In the genomic region with DNA sequence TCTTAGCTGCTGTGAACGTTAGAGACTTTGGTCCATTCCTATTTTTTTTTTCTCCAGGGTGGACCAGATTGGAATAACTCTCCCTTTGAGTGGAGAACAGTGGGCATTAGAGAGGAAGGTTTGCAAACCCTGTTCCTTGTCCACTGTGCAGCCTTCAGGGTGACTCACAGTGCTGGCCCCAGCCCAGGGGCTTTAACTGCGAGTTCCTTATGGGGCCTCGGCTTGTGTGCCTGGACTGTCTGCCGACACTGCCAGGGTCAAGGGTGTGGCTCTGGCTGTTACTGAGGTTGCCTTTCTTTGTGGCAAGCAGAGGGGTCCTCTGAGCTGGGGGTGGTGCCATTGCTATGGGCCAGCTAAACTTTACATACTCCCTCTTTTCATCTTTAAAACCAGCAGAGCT, we compare ENCODE assay signal across 11 mouse cellular contexts. TPM values are rescaled to one million over a fixed set of nuclear protein-coding genes. Genes with fewer than 3 reads are reported as not detected.
DNase-seq lines count a peak whose midpoint lies in the region; ATAC-seq and TF ChIP-seq lines count a peak whose summit lies in the region.
"Had no signal": no experiment of that assay in that cellular context is flagged by ENCODE, and none has a peak within 500 bp of the region (broad histone marks: within the 10 kb centered on the region; RNA-seq: fewer than 3 reads in every experiment).

No protein-coding gene starts in this region.

- H3K4me2 ChIP-seq in kidney, postnatal 0 days (ENCODE audit: low read length) = no peak overlapping the region
- no peak overlapping the region for H3K4me2 ChIP-seq in midbrain, embryonic 14.5 days (ENCODE audit: low read length)
- no peak overlapping the region for H3K4me2 ChIP-seq in midbrain, embryonic 15.5 days
- H3K4me2 ChIP-seq: forebrain, embryonic 13.5 days had no signal

- no peak for DNase-seq in kidney, postnatal 0 days (ENCODE audit: low spot score)
- DNase-seq in kidney, postnatal 14 days = no peak
- peak; percentile 87 for DNase-seq in NIH3T3 (ENCODE audit: low read depth)
- peak; percentile 29 to 33 for DNase-seq in heart, postnatal 36 days
- no peak for DNase-seq in midbrain, embryonic 14.5 days
- DNase-seq in layer of hippocampus, postnatal 36 days = no peak

- no peak for TF ChIP-seq CTCF in kidney, postnatal 0 days (IDR thresholded peaks at IDR 0.05; ENCODE audit: low read depth)
- no peak for TF ChIP-seq CTCF in bone marrow macrophage, adult 2 months (IDR thresholded peaks at IDR 0.05; ENCODE audit: low read depth, low read length)

- 0 out of 2 replicates have a peak overlapping the region, but pooled peaks have one; percentile 8 for H3K27ac ChIP-seq in kidney, postnatal 0 days
- 0 out of 2 replicates have a peak overlapping the region, but pooled peaks have one; percentile 5 for H3K27ac ChIP-seq in bone marrow macrophage, adult 2 months (ENCODE audit: insufficient read depth, low read depth, low read length)
- H3K27ac ChIP-seq in midbrain, embryonic 14.5 days (replicated peaks; ENCODE audit: low read depth, low read length) = no peak overlapping the region
- no peak overlapping the region for H3K27ac ChIP-seq in midbrain, embryonic 15.5 days
- H3K27ac ChIP-seq: forebrain, embryonic 13.5 days had no signal

- 63% methylated on average over 4 of the region's 4 CpGs for WGBS in kidney, postnatal 0 days
- 80% methylated on average over 4 of the region's 4 CpGs for WGBS in midbrain, embryonic 14.5 days
- WGBS in midbrain, embryonic 15.5 days = 68% methylated on average over 4 of the region's 4 CpGs

- H3K4me3 ChIP-seq in kidney, postnatal 0 days (replicated peaks; ENCODE audit: low read depth, low read length) = no peak overlapping the region
- H3K4me3 ChIP-seq in bone marrow macrophage, adult 2 months (ENCODE audit: insufficient read depth, low read length) = no peak overlapping the region
- H3K4me3 ChIP-seq in midbrain, embryonic 14.5 days (replicated peaks; ENCODE audit: low read depth, low read length) = no peak overlapping the region
- H3K4me3 ChIP-seq in midbrain, embryonic 15.5 days = no peak overlapping the region
- H3K4me3 ChIP-seq: forebrain, embryonic 13.5 days had no signal

- H3K9ac ChIP-seq in kidney, postnatal 0 days (ENCODE audit: low read depth, low read length) = no peak overlapping the region
- no peak overlapping the region for H3K9ac ChIP-seq in midbrain, embryonic 14.5 days (replicated peaks; ENCODE audit: low read length)
- H3K9ac ChIP-seq in midbrain, embryonic 15.5 days = no peak overlapping the region
- H3K9ac ChIP-seq: forebrain, embryonic 13.5 days had no signal

- H3K4me1 ChIP-seq in kidney, postnatal 0 days (replicated peaks; ENCODE audit: insufficient read depth, low read length) = peaks cover 2% of the 10 kb centered on the region; the same call in 1 of the 2 replicates
- peaks cover 50% of the 10 kb centered on the region for H3K4me1 ChIP-seq in bone marrow macrophage, adult 2 months (ENCODE audit: control insufficient read depth, insufficient read depth, low read length)
- peaks cover 5% of the 10 kb centered on the region for H3K4me1 ChIP-seq in midbrain, embryonic 14.5 days (ENCODE audit: control insufficient read depth, insufficient read depth, low read length)
- peaks cover 16% of the 10 kb centered on the region for H3K4me1 ChIP-seq in midbrain, embryonic 15.5 days

- intact Hi-C loops in heart, postnatal 36 days (cut with DNase I) = loop anchor here (2.0 to 5.0 kb wide), 2 partner anchors 34 to 106 kb away; no protein-coding TSS in a partner anchor

- ATAC-seq in kidney, postnatal 0 days (replicated peaks; ENCODE audit: low FRiP score, low read depth) = no peak
- ATAC-seq in midbrain, embryonic 14.5 days (ENCODE audit: low FRiP score, low TSS enrichment) = no peak
- ATAC-seq in midbrain, embryonic 15.5 days (replicated peaks) = no peak

- no peak for TF ChIP-seq POLR2A in bone marrow macrophage, adult 2 months (IDR thresholded peaks at IDR 0.05; ENCODE audit: borderline replicate concordance, low read depth, low read length)

- no peaks in the 10 kb centered on the region for H3K9me3 ChIP-seq in kidney, postnatal 0 days (replicated peaks; ENCODE audit: low read length)
- no peaks in the 10 kb centered on the region for H3K9me3 ChIP-seq in midbrain, embryonic 14.5 days (ENCODE audit: control insufficient read depth, low read length)
- H3K9me3 ChIP-seq in midbrain, embryonic 15.5 days = no peaks in the 10 kb centered on the region
- H3K9me3 ChIP-seq: forebrain, embryonic 13.5 days; G1E had no signal

- no peaks in the 10 kb centered on the region for H3K27me3 ChIP-seq in kidney, postnatal 0 days (ENCODE audit: insufficient read depth, low read length)
- no peaks in the 10 kb centered on the region for H3K27me3 ChIP-seq in midbrain, embryonic 14.5 days (ENCODE audit: control insufficient read depth, insufficient read depth, low read length)
- H3K27me3 ChIP-seq in midbrain, embryonic 15.5 days (replicated peaks) = no peaks in the 10 kb centered on the region
- H3K27me3 ChIP-seq: forebrain, embryonic 13.5 days had no signal

- H3K36me3 ChIP-seq in kidney, postnatal 0 days (ENCODE audit: insufficient read depth, low read length) = peaks cover 3% of the 10 kb centered on the region; the same call in 1 of the 2 replicates
- H3K36me3 ChIP-seq in midbrain, embryonic 14.5 days (ENCODE audit: control insufficient read depth, insufficient read depth, low read length) = peaks cover 31% of the 10 kb centered on the region
- H3K36me3 ChIP-seq in midbrain, embryonic 15.5 days (replicated peaks) = peaks cover 6% of the 10 kb centered on the region

RNA-seq across cellular contexts. Expression of gene Wrb, which starts 5.8 kb away (rescaled TPM):
- polyA plus RNA-seq in kidney, postnatal 0 days (2015; fragmentation: Nextera tagmentation; extraction: Ambion mirVana) = 47.8 and 55.9 TPM in 2 replicates
- 11.0 and 12.8 TPM in 2 replicates for polyA plus RNA-seq in bone marrow macrophage, adult 2 months (2012; ENCODE audit: insufficient read depth, insufficient read length, missing spikeins)
- 10 to 100 TPM; 14.3 to 15.5 TPM for total RNA-seq in heart, postnatal 36 days (2021)
- 229 and 232 TPM in 2 replicates for polyA plus RNA-seq in midbrain, embryonic 14.5 days (2014; fragmentation: Nextera tagmentation; extraction: Ambion mirVana)
- 217 and 221 TPM in 2 replicates for polyA plus RNA-seq in midbrain, embryonic 15.5 days (2015; fragmentation: Nextera tagmentation; extraction: Ambion mirVana)
- total RNA-seq in layer of hippocampus, postnatal 36 days (2021) = 10 to 100 TPM; 70.8 to 73.3 TPM

RNA-seq across cellular contexts. Expression of gene Hmgn1, which starts 23.5 kb away (rescaled TPM):
- 551 and 628 TPM in 2 replicates for polyA plus RNA-seq in kidney, postnatal 0 days (2015; fragmentation: Nextera tagmentation; extraction: Ambion mirVana)
- polyA plus RNA-seq in bone marrow macrophage, adult 2 months (2012; ENCODE audit: insufficient read depth, insufficient read length, missing spikeins) = 59.3 and 68.7 TPM in 2 replicates
- total RNA-seq in heart, postnatal 36 days (2021) = 10 to 100 TPM; 45.2 to 52.8 TPM
- 371 and 462 TPM in 2 replicates for polyA plus RNA-seq in midbrain, embryonic 14.5 days (2014; fragmentation: Nextera tagmentation; extraction: Ambion mirVana)
- polyA plus RNA-seq in midbrain, embryonic 15.5 days (2015; fragmentation: Nextera tagmentation; extraction: Ambion mirVana) = 298 and 315 TPM in 2 replicates
- total RNA-seq in layer of hippocampus, postnatal 36 days (2021) = 10 to 100 TPM; 79.7 to 91.4 TPM

RNA-seq across cellular contexts. Expression of gene Lca5l, which starts 41.1 kb away (rescaled TPM):
- 1.6 TPM in 2 replicates for polyA plus RNA-seq in kidney, postnatal 0 days (2015; fragmentation: Nextera tagmentation; extraction: Ambion mirVana)
- 0.39 TPM in 1 of 2 replicates, not detected in the other for polyA plus RNA-seq in bone marrow macrophage, adult 2 months (2012; ENCODE audit: insufficient read depth, insufficient read length, missing spikeins)
- total RNA-seq in heart, postnatal 36 days (2021) = under 1 TPM; 0.38 to 0.53 TPM
- 1.7 and 2.1 TPM in 2 replicates for polyA plus RNA-seq in midbrain, embryonic 14.5 days (2014; fragmentation: Nextera tagmentation; extraction: Ambion mirVana)
- polyA plus RNA-seq in midbrain, embryonic 15.5 days (2015; fragmentation: Nextera tagmentation; extraction: Ambion mirVana) = 1.6 and 2.1 TPM in 2 replicates
- 1 to 10 TPM; 1.6 to 1.7 TPM for total RNA-seq in layer of hippocampus, postnatal 36 days (2021)
- total RNA-seq: neutrophil, adult 5-6 weeks had no signal
- polyA plus RNA-seq: G1E had no signal

RNA-seq across cellular contexts. Expression of gene Sh3bgr, which starts 49.3 kb away (rescaled TPM):
- 3.3 and 3.6 TPM in 2 replicates for polyA plus RNA-seq in kidney, postnatal 0 days (2015; fragmentation: Nextera tagmentation; extraction: Ambion mirVana)
- not detected in 2 replicates for polyA plus RNA-seq in bone marrow macrophage, adult 2 months (2012; ENCODE audit: insufficient read depth, insufficient read length, missing spikeins)
- 100 to 1,000 TPM; 335 to 411 TPM for total RNA-seq in heart, postnatal 36 days (2021)
- 1.6 and 2.1 TPM in 2 replicates for polyA plus RNA-seq in midbrain, embryonic 14.5 days (2014; fragmentation: Nextera tagmentation; extraction: Ambion mirVana)
- 1.7 TPM in 2 replicates for polyA plus RNA-seq in midbrain, embryonic 15.5 days (2015; fragmentation: Nextera tagmentation; extraction: Ambion mirVana)
- 1 to 10 TPM; 2.2 to 2.9 TPM for total RNA-seq in layer of hippocampus, postnatal 36 days (2021)
- total RNA-seq: G1E; neutrophil, adult 5-6 weeks had no signal
- polyA plus RNA-seq: G1E had no signal

Comparison
In these comparisons a context has a peak if more than half of its experiments do, and no peak if none do; other contexts are left out.
1. DNase-seq: peak in NIH3T3 (single experiment) and heart, postnatal 36 days (2 of 2); none in kidney, postnatal 0 days (single experiment), kidney, postnatal 14 days (single experiment), midbrain, embryonic 14.5 days (single experiment) and layer of hippocampus, postnatal 36 days (0 of 2).
2. H3K27ac ChIP-seq: peak in kidney, postnatal 0 days (single experiment) and bone marrow macrophage, adult 2 months (single experiment); none in midbrain, embryonic 14.5 days (single experiment) and midbrain, embryonic 15.5 days (single experiment).